In the genomic region with DNA sequence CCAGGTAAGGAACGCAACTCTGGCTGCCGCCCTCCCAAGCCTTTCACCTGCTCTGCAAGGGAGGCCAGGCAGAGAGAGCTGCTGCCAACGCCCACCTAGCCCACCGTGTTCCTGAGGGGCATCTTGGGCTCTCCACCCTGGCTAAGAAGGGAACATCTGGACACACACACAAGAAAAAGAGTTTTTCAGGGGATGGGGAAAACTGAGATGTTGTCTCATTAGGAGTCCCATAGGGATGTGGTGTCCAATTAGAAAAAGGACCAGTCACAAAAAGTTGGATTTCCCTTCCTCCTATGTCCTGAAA, we compare ENCODE assay signal across 8 mouse cellular contexts. TPM values are rescaled to one million over a fixed set of nuclear protein-coding genes. Genes with fewer than 3 reads are reported as not detected.
DNase-seq lines count a peak whose midpoint lies in the region; ATAC-seq and TF ChIP-seq lines count a peak whose summit lies in the region.

No protein-coding gene starts in this region.

- H3K27ac ChIP-seq in heart, embryonic 16.5 days (ENCODE audit: low read length) = no peak overlapping the region
- H3K27ac ChIP-seq in bone marrow macrophage, adult 2 months (ENCODE audit: insufficient read depth, low read depth, low read length) = no peak overlapping the region
- H3K27ac ChIP-seq in hindbrain, embryonic 14.5 days = no peak overlapping the region
- H3K27ac ChIP-seq in midbrain, embryonic 13.5 days = no peak overlapping the region

- DNase-seq in heart, postnatal 25 days (ENCODE audit: low spot score) = no peak
- no peak for DNase-seq in hindbrain, embryonic 14.5 days (ENCODE audit: low spot score)
- DNase-seq in urinary bladder, postnatal 4 days (ENCODE audit: low spot score in 2 of 2) = no peak
- no peak for DNase-seq in gastrocnemius, postnatal 4 days (ENCODE audit: low spot score in 2 of 2)
- DNase-seq in gastrocnemius, postnatal 36 days = no peak

- intact Hi-C loops in heart, postnatal 25 days (cut with DNase I) = no loop called here
- intact Hi-C loops in gastrocnemius, postnatal 36 days (cut with DNase I) = no loop called here

- H3K4me3 ChIP-seq in heart, embryonic 16.5 days (ENCODE audit: low read length) = peak overlapping the region; percentile 64
- peak overlapping the region; percentile 66 for H3K4me3 ChIP-seq in bone marrow macrophage, adult 2 months (ENCODE audit: insufficient read depth, low read length)
- H3K4me3 ChIP-seq in hindbrain, embryonic 14.5 days (replicated peaks; ENCODE audit: low read length) = peak overlapping the region; percentile 69
- H3K4me3 ChIP-seq in midbrain, embryonic 13.5 days (replicated peaks) = peak overlapping the region; percentile 62

- 8% methylated on average over 4 of the region's 4 CpGs for WGBS in heart, embryonic 16.5 days
- 10% methylated on average over 4 of the region's 4 CpGs for WGBS in hindbrain, embryonic 14.5 days
- WGBS in midbrain, embryonic 13.5 days = 31% methylated on average over 4 of the region's 4 CpGs

- H3K4me2 ChIP-seq in heart, embryonic 16.5 days (ENCODE audit: low read depth, low read length) = peak overlapping the region; percentile 88
- peak overlapping the region; percentile 55 for H3K4me2 ChIP-seq in hindbrain, embryonic 14.5 days (replicated peaks)
- peak overlapping the region; percentile 62 for H3K4me2 ChIP-seq in midbrain, embryonic 13.5 days (replicated peaks)

- no peak for TF ChIP-seq CTCF in bone marrow macrophage, adult 2 months (IDR thresholded peaks at IDR 0.05; ENCODE audit: low read depth, low read length)

- H3K9ac ChIP-seq in heart, embryonic 16.5 days (ENCODE audit: low read length) = no peak overlapping the region
- H3K9ac ChIP-seq in hindbrain, embryonic 14.5 days = 0 out of 2 replicates have a peak overlapping the region, but pooled peaks have one; percentile 63
- no peak overlapping the region for H3K9ac ChIP-seq in midbrain, embryonic 13.5 days (replicated peaks)

- no peaks in the 10 kb centered on the region for H3K36me3 ChIP-seq in heart, embryonic 16.5 days (ENCODE audit: control insufficient read depth, insufficient read depth)
- no peaks in the 10 kb centered on the region for H3K36me3 ChIP-seq in hindbrain, embryonic 14.5 days (replicated peaks; ENCODE audit: control insufficient read depth, insufficient read depth)
- H3K36me3 ChIP-seq in midbrain, embryonic 13.5 days = no peaks in the 10 kb centered on the region

- H3K27me3 ChIP-seq in heart, embryonic 16.5 days (ENCODE audit: control insufficient read depth, insufficient read depth, low read length) = peaks cover 2% of the 10 kb centered on the region
- H3K27me3 ChIP-seq in hindbrain, embryonic 14.5 days (ENCODE audit: control insufficient read depth, insufficient read depth, low read length) = peaks cover 8% of the 10 kb centered on the region
- peaks cover 49% of the 10 kb centered on the region for H3K27me3 ChIP-seq in midbrain, embryonic 13.5 days

- H3K9me3 ChIP-seq in heart, embryonic 16.5 days (replicated peaks; ENCODE audit: control insufficient read depth, low read length) = no peaks in the 10 kb centered on the region
- no peaks in the 10 kb centered on the region for H3K9me3 ChIP-seq in hindbrain, embryonic 14.5 days (ENCODE audit: control insufficient read depth, low read length)
- no peaks in the 10 kb centered on the region for H3K9me3 ChIP-seq in midbrain, embryonic 13.5 days

- no peaks in the 10 kb centered on the region for H3K4me1 ChIP-seq in heart, embryonic 16.5 days (ENCODE audit: control insufficient read depth, insufficient read depth, low read length)
- H3K4me1 ChIP-seq in bone marrow macrophage, adult 2 months (ENCODE audit: control insufficient read depth, insufficient read depth, low read length) = peaks cover 9% of the 10 kb centered on the region
- H3K4me1 ChIP-seq in hindbrain, embryonic 14.5 days (replicated peaks; ENCODE audit: control insufficient read depth, insufficient read depth, low read length) = 0 out of 2 replicates have a peak, but pooled peaks cover 3% of the 10 kb centered on the region
- no peaks in the 10 kb centered on the region for H3K4me1 ChIP-seq in midbrain, embryonic 13.5 days (replicated peaks)

- no peak for TF ChIP-seq POLR2A in bone marrow macrophage, adult 2 months (IDR thresholded peaks at IDR 0.05; ENCODE audit: borderline replicate concordance, low read depth, low read length)

- no peak for ATAC-seq in heart, embryonic 16.5 days (replicated peaks; ENCODE audit: extremely low read depth, insufficient read depth, low FRiP score)
- no peak for ATAC-seq in hindbrain, embryonic 14.5 days (ENCODE audit: low FRiP score)
- no peak for ATAC-seq in midbrain, embryonic 13.5 days

RNA-seq across cellular contexts. Expression of a gene that starts 0.3 kb away (rescaled TPM):
- polyA plus RNA-seq in heart, embryonic 16.5 days (2015; fragmentation: Nextera tagmentation; extraction: Ambion mirVana) = 0.18 and 0.21 TPM in 2 replicates
- 1 to 10 TPM in 1 of 2 experiments, under 1 TPM in 1; 0.88 to 1.7 TPM for total RNA-seq in heart, postnatal 25 days (2021)
- polyA plus RNA-seq in bone marrow macrophage, adult 2 months (2012; ENCODE audit: insufficient read depth, insufficient read length, missing spikeins) = 27.3 and 38.8 TPM in 2 replicates
- polyA plus RNA-seq in hindbrain, embryonic 14.5 days (2014; fragmentation: Nextera tagmentation; extraction: Ambion mirVana) = 3.7 and 3.8 TPM in 2 replicates
- polyA plus RNA-seq in midbrain, embryonic 13.5 days (2015; fragmentation: Nextera tagmentation; extraction: Ambion mirVana) = 1.5 and 2.3 TPM in 2 replicates
- 1 to 10 TPM; 7.7 to 9.2 TPM for total RNA-seq in gastrocnemius, postnatal 4 days (2021)
- total RNA-seq in gastrocnemius, postnatal 36 days (2021) = 1 to 10 TPM in 1 of 2 experiments, under 1 TPM in 1; 0.99 to 1.1 TPM
